Mouse (Mus musculus) forebrain, embryonic 16.5 days (tissue): ENCODE measurements around the gene Fam136a. TPM values are rescaled to one million over a fixed set of nuclear protein-coding genes. Genes with fewer than 3 reads are reported as not detected.
"Not testable (repeated sequence)": the region's sequence is repeated elsewhere in the genome, so short reads cannot be mapped to it uniquely, and the experiment has no call there.

Experiments
- ATAC-seq: fragments of 200-750 bp; cut with Nextera tagmentation; 2 replicates; pipeline ENCODE4 v1.8.0; 2017; ENCODE audit warnings: mild to moderate bottlenecking, moderate library complexity
- H3K27ac ChIP-seq: fragments of 300-500 bp; sonication (generic); 2 replicates; pipeline ENCODE4 v1.5.1; 2014; ENCODE audit warnings: low read length, control low read depth
- H3K27me3 ChIP-seq: fragments of 300-500 bp; sonication (generic); replicated peaks from 2 replicates; pipeline ENCODE4 v1.6.1; 2014; ENCODE audit warnings: low read length; ENCODE audit not compliant: control insufficient read depth, insufficient read depth
- H3K36me3 ChIP-seq: fragments of 300-500 bp; sonication (generic); 2 replicates; pipeline ENCODE4 v1.6.1; 2014; ENCODE audit not compliant: control insufficient read depth, insufficient read depth
- H3K4me1 ChIP-seq: fragments of 300-500 bp; sonication (generic); replicated peaks from 2 replicates; pipeline ENCODE4 v1.6.1; 2014; ENCODE audit warnings: low read length; ENCODE audit not compliant: control insufficient read depth, insufficient read depth
- H3K4me2 ChIP-seq: fragments of 300-500 bp; sonication (generic); 2 replicates; pipeline ENCODE4 v1.6.1; 2014; ENCODE audit warnings: mild to moderate bottlenecking, low read length, control low read depth
- H3K4me3 ChIP-seq: fragments of 300-500 bp; sonication (generic); replicated peaks from 2 replicates; pipeline ENCODE4 v1.5.1; 2014; ENCODE audit warnings: mild to moderate bottlenecking, low read length, control low read depth
- H3K9ac ChIP-seq: fragments of 300-500 bp; sonication (generic); replicated peaks from 2 replicates; pipeline ENCODE4 v1.6.1; 2014; ENCODE audit warnings: low read depth, low read length, control low read depth
- H3K9me3 ChIP-seq: fragments of 300-500 bp; sonication (generic); 2 replicates; pipeline ENCODE4 v1.6.1; 2016; ENCODE audit warnings: low read length; ENCODE audit not compliant: control insufficient read depth
- WGBS: fragments of 180-500 bp; shearing (Covaris S2); extraction: QIAGEN DNeasy Blood & Tissue Kit; methylation state at CpG from one replicate; pipeline ENCODE4 v1.1.7; 2014; 5-methylcytosine and 5-hydroxymethylcytosine counted together
- polyA plus RNA-seq: library from polyadenylated mRNA; unstranded; fragments of >200 nt; fragmentation: Nextera tagmentation; extraction: Ambion mirVana; gene quantifications from 2 replicates; pipeline ENCODE4 v1.2.1, GENCODE M21; 2015

Fam136a gene
- polyA plus RNA-seq, 1 experiment from 2014 or later = 128 TPM

GRCm38 (mm10) chr6:86329943-86330342 is 35.5 kb upstream of the Fam136a start:
- Histone ChIP-seq H3K4me2 (no peak overlapping the region), H3K27ac (no peak overlapping the region), H3K36me3 (no peaks in the 10 kb centered on the region), H3K27me3 (no peaks in the 10 kb centered on the region), H3K4me1 (no peaks in the 10 kb centered on the region), H3K9me3 (no peaks in the 10 kb centered on the region), H3K9ac (no peak overlapping the region), H3K4me3 (no peak overlapping the region)
- WGBS = 96% methylated on average over 6 of the region's 6 CpGs
- ATAC-seq = no peak

GRCm38 (mm10) chr6:86335121-86335849 is 30.2 kb upstream of the Fam136a start:
- Histone ChIP-seq H3K9me3 (no peaks in the 10 kb centered on the region), H3K9ac (no peak overlapping the region), H3K27me3 (no peaks in the 10 kb centered on the region), H3K4me2 (no peak overlapping the region), H3K4me3 (no peak overlapping the region), H3K27ac (no peak overlapping the region), H3K4me1 (no peaks in the 10 kb centered on the region), H3K36me3 (no peaks in the 10 kb centered on the region)
- no peak for ATAC-seq
- 79% methylated on average over 11 of the region's 11 CpGs for WGBS

- no peak overlapping the region for H3K4me3 ChIP-seq
- no peak overlapping the region for H3K4me2 ChIP-seq
- H3K9me3 ChIP-seq = no peaks in the 10 kb centered on the region
- no peaks in the 10 kb centered on the region for H3K27me3 ChIP-seq
- no peak for ATAC-seq
- no peak overlapping the region for H3K9ac ChIP-seq
- no peaks in the 10 kb centered on the region for H3K4me1 ChIP-seq
- 70% methylated on average over 5 of the region's 5 CpGs for WGBS
- no peaks in the 10 kb centered on the region for H3K36me3 ChIP-seq
- no peak overlapping the region for H3K27ac ChIP-seq
These were observed 29.6 kb upstream of the Fam136a start for GRCm38 (mm10) chr6:86335860-86336259.

GRCm38 (mm10) chr6:86336340-86336739 is 29.1 kb upstream of the Fam136a start:
- H3K27me3 ChIP-seq, H3K9me3 ChIP-seq, ATAC-seq, H3K27ac ChIP-seq, H3K36me3 ChIP-seq, H3K4me3 ChIP-seq, H3K9ac ChIP-seq, H3K4me1 ChIP-seq, H3K4me2 ChIP-seq: not testable (repeated sequence)
- WGBS = 89% methylated on average over 4 of the region's 4 CpGs

- Histone ChIP-seq H3K4me3 (no peak overlapping the region), H3K9ac (no peak overlapping the region)
These were observed 21.8 kb upstream of the Fam136a start for GRCm38 (mm10) chr6:86343656-86344055.

GRCm38 (mm10) chr6:86346063-86346462 is 19.4 kb upstream of the Fam136a start:
- H3K4me1 ChIP-seq = peaks cover 4% of the 10 kb centered on the region; the same call in 1 of the 2 replicates
- no peak overlapping the region for H3K27ac ChIP-seq
- ATAC-seq = no peak
- H3K4me2 ChIP-seq = no peak overlapping the region
- no peak overlapping the region for H3K4me3 ChIP-seq
- WGBS = 74% methylated on average over 2 of the region's 2 CpGs
- H3K9ac ChIP-seq = no peak overlapping the region
- no peaks in the 10 kb centered on the region for H3K36me3 ChIP-seq
- no peaks in the 10 kb centered on the region for H3K9me3 ChIP-seq
- H3K27me3 ChIP-seq = no peaks in the 10 kb centered on the region

More at GRCm38 (mm10) chr6:86343656-86344055, 21.8 kb upstream of the Fam136a start:
- 7% methylated on average over 7 of the region's 7 CpGs for WGBS
- peaks cover 4% of the 10 kb centered on the region; the same call in 1 of the 2 replicates for H3K4me1 ChIP-seq
- no peaks in the 10 kb centered on the region for H3K9me3 ChIP-seq
- H3K27me3 ChIP-seq = no peaks in the 10 kb centered on the region
- ATAC-seq = no peak
- no peak overlapping the region for H3K27ac ChIP-seq
- H3K36me3 ChIP-seq = no peaks in the 10 kb centered on the region
- H3K4me2 ChIP-seq = peak overlapping the region; percentile 24; the same call in 1 of the 2 replicates

- Histone ChIP-seq H3K9me3 (no peaks in the 10 kb centered on the region), H3K27me3 (no peaks in the 10 kb centered on the region), H3K36me3 (no peaks in the 10 kb centered on the region), H3K4me2 (no peak overlapping the region), H3K4me3 (no peak overlapping the region), H3K9ac (no peak overlapping the region), H3K27ac (no peak overlapping the region), H3K4me1 (no peaks in the 10 kb centered on the region)
- 48% methylated on average over 7 of the region's 7 CpGs for WGBS
- no peak for ATAC-seq
These were observed 16.2 kb upstream of the Fam136a start for GRCm38 (mm10) chr6:86349257-86349656.

- no peaks in the 10 kb centered on the region for H3K4me1 ChIP-seq
- H3K27ac ChIP-seq = no peak overlapping the region
- ATAC-seq = no peak
- no peak overlapping the region for H3K4me3 ChIP-seq
- H3K4me2 ChIP-seq = no peak overlapping the region
- WGBS = 57% methylated on average over 3 of the region's 3 CpGs
- H3K36me3 ChIP-seq = no peaks in the 10 kb centered on the region
- H3K9me3 ChIP-seq = no peaks in the 10 kb centered on the region
- no peak overlapping the region for H3K9ac ChIP-seq
- H3K27me3 ChIP-seq = no peaks in the 10 kb centered on the region
These were observed 10.5 kb upstream of the Fam136a start for GRCm38 (mm10) chr6:86354948-86355347.

GRCm38 (mm10) chr6:86356956-86357355 is 8.5 kb upstream of the Fam136a start:
- 87% methylated on average over 9 of the region's 9 CpGs for WGBS

More at GRCm38 (mm10) chr6:86356956-86357355, 8.5 kb upstream of the Fam136a start:
- H3K27ac ChIP-seq = no peak overlapping the region
- H3K36me3 ChIP-seq = no peaks in the 10 kb centered on the region
- no peak overlapping the region for H3K9ac ChIP-seq
- no peak overlapping the region for H3K4me2 ChIP-seq
- H3K27me3 ChIP-seq = no peaks in the 10 kb centered on the region
- no peaks in the 10 kb centered on the region for H3K4me1 ChIP-seq
- ATAC-seq = no peak
- H3K9me3 ChIP-seq = no peaks in the 10 kb centered on the region
- no peak overlapping the region for H3K4me3 ChIP-seq
